Mouse (Mus musculus): ENCODE data around the gene Rdm1.
"Not testable (repeated sequence)": the region's sequence is repeated elsewhere in the genome, so short reads cannot be mapped to it uniquely, and the experiment has no call there.

The Rdm1 gene

GRCm38 (mm10) chr11:101616948-101617767 is 9.8 kb upstream of the Rdm1 start:
- DNase-seq (ENCODE audit: low spot score in 2 of 2), result no peak

GRCm38 (mm10) chr11:101617849-101618248 is 9.1 kb upstream of the Rdm1 start:
- DNase-seq (ENCODE audit: low spot score in 2 of 2), result no peak

GRCm38 (mm10) chr11:101618596-101618995 is 8.4 kb upstream of the Rdm1 start:
- DNase-seq (ENCODE audit: low spot score in 2 of 2), result no peak

- DNase-seq (ENCODE audit: low spot score in 2 of 2), result not testable (repeated sequence)
Measured at GRCm38 (mm10) chr11:101620022-101620655, 6.9 kb upstream of the Rdm1 start.

GRCm38 (mm10) chr11:101626649-101626994 is 373 bp upstream of the Rdm1 start:
- no peak for DNase-seq (ENCODE audit: low spot score in 2 of 2)

- DNase-seq (ENCODE audit: low spot score in 2 of 2), result peak; percentile 47 to 57
Measured at GRCm38 (mm10) chr11:101627857-101628559, 1.0 kb downstream of the Rdm1 start.

GRCm38 (mm10) chr11:101628733-101629417 is 1.9 kb downstream of the Rdm1 start:
- DNase-seq (ENCODE audit: low spot score in 2 of 2), result not testable (repeated sequence)

- no peak for DNase-seq (ENCODE audit: low spot score in 2 of 2)
Measured at GRCm38 (mm10) chr11:101635660-101636059, 8.7 kb downstream of the Rdm1 start.

- DNase-seq (ENCODE audit: low spot score in 2 of 2), result no peak
Measured at GRCm38 (mm10) chr11:101639761-101640160, 12.8 kb downstream of the Rdm1 start.

- peak; percentile 64 to 71 for DNase-seq (ENCODE audit: low spot score in 2 of 2)
Measured at GRCm38 (mm10) chr11:101640857-101641709, 14.1 kb downstream of the Rdm1 start.

GRCm38 (mm10) chr11:101641710-101642642 is 15.0 kb downstream of the Rdm1 start:
- peak; percentile 9 to 17 for DNase-seq (ENCODE audit: low spot score in 2 of 2)

- DNase-seq (ENCODE audit: low spot score in 2 of 2), result no peak
Measured at GRCm38 (mm10) chr11:101642931-101643330, 15.9 kb downstream of the Rdm1 start.

GRCm38 (mm10) chr11:101644591-101644990 is 17.6 kb downstream of the Rdm1 start:
- DNase-seq (ENCODE audit: low spot score in 2 of 2), result no peak

- DNase-seq (ENCODE audit: low spot score in 2 of 2), result not testable (repeated sequence)
Measured at GRCm38 (mm10) chr11:101645043-101645410, 18.0 kb downstream of the Rdm1 start.

- DNase-seq (ENCODE audit: low spot score in 2 of 2), result peak; percentile 37 to 42
Measured at GRCm38 (mm10) chr11:101645411-101646282, 18.7 kb downstream of the Rdm1 start.

GRCm38 (mm10) chr11:101646283-101646794 is 19.3 kb downstream of the Rdm1 start:
- DNase-seq (ENCODE audit: low spot score in 2 of 2), result not testable (repeated sequence)

- not testable (repeated sequence) for DNase-seq (ENCODE audit: low spot score in 2 of 2)
Measured at GRCm38 (mm10) chr11:101647093-101647492, 20.1 kb downstream of the Rdm1 start.

GRCm38 (mm10) chr11:101656356-101656755 is 29.4 kb downstream of the Rdm1 start:
- DNase-seq (ENCODE audit: low spot score in 2 of 2), result no peak

- DNase-seq (ENCODE audit: low spot score in 2 of 2), result no peak
Measured at GRCm38 (mm10) chr11:101657528-101657885, 30.5 kb downstream of the Rdm1 start.

Data from right cerebral cortex, postnatal 36 days (tissue).